Mouse (Mus musculus) lung, embryonic 15.5 days (tissue): ENCODE measurements around the gene Nnmt. TPM values are rescaled to one million over a fixed set of nuclear protein-coding genes. Genes with fewer than 3 reads are reported as not detected.

Experiments
- ATAC-seq: fragments of 200-750 bp; cut with Nextera tagmentation; 2 replicates; pipeline ENCODE4 v1.8.0; 2017; ENCODE audit warnings: moderate number of reproducible peaks, borderline replicate concordance; ENCODE audit not compliant: low FRiP score, low TSS enrichment; ENCODE audit errors: extremely low read depth
- H3K27ac ChIP-seq: fragments of 300-500 bp; sonication (generic); 2 replicates; pipeline ENCODE4 v1.5.1; 2015; ENCODE audit warnings: moderate library complexity, mild to moderate bottlenecking, inconsistent platforms
- H3K27me3 ChIP-seq: fragments of 300-500 bp; sonication (generic); 2 replicates; pipeline ENCODE4 v1.6.1; 2015; ENCODE audit warnings: inconsistent platforms
- H3K36me3 ChIP-seq: fragments of 300-500 bp; sonication (generic); 2 replicates; pipeline ENCODE4 v1.6.1; 2015; ENCODE audit warnings: inconsistent platforms
- H3K4me1 ChIP-seq: fragments of 300-500 bp; sonication (generic); 2 replicates; pipeline ENCODE4 v1.6.1; 2015; ENCODE audit warnings: inconsistent platforms
- H3K4me2 ChIP-seq: fragments of 300-500 bp; sonication (generic); 2 replicates; pipeline ENCODE4 v1.6.1; 2015; ENCODE audit warnings: inconsistent platforms, mild to moderate bottlenecking, moderate library complexity
- H3K4me3 ChIP-seq: fragments of 300-500 bp; sonication (generic); 2 replicates; pipeline ENCODE4 v1.5.1; 2015; ENCODE audit warnings: mild to moderate bottlenecking, inconsistent platforms
- H3K9ac ChIP-seq: fragments of 300-500 bp; sonication (generic); 2 replicates; pipeline ENCODE4 v1.6.1; 2015; ENCODE audit warnings: inconsistent platforms
- H3K9me3 ChIP-seq: fragments of 300-500 bp; sonication (generic); 2 replicates; pipeline ENCODE4 v1.6.1; 2016; ENCODE audit warnings: inconsistent platforms
- WGBS: fragments of 180-500 bp; shearing (Covaris S2); methylation state at CpG from one replicate; pipeline ENCODE4 v1.1.7; 2015; 5-methylcytosine and 5-hydroxymethylcytosine counted together
- polyA plus RNA-seq: library from polyadenylated mRNA; unstranded; fragments of >200 nt; fragmentation: Nextera tagmentation; extraction: Ambion mirVana; gene quantifications from 2 replicates; pipeline ENCODE4 v1.2.1, GENCODE M21; 2015

Nnmt gene
- polyA plus RNA-seq, 1 experiment from 2014 or later: 1.5 TPM

GRCm38 (mm10) chr9:48600066-48600465, 4.9 kb downstream of the Nnmt start:
- H3K4me2 ChIP-seq: no peak overlapping the region
- no peaks in the 10 kb centered on the region for H3K4me1 ChIP-seq
- no peaks in the 10 kb centered on the region for H3K36me3 ChIP-seq
- H3K27ac ChIP-seq: no peak overlapping the region
- H3K27me3 ChIP-seq: no peaks in the 10 kb centered on the region
- H3K9ac ChIP-seq: no peak overlapping the region
- WGBS: 59% methylated on average over 2 of the region's 2 CpGs
- no peak overlapping the region for H3K4me3 ChIP-seq
- no peaks in the 10 kb centered on the region for H3K9me3 ChIP-seq
- no peak for ATAC-seq

- Histone ChIP-seq H3K4me3 (no peak overlapping the region), H3K4me2 (no peak overlapping the region), H3K4me1 (no peaks in the 10 kb centered on the region), H3K9me3 (no peaks in the 10 kb centered on the region), H3K27ac (no peak overlapping the region), H3K36me3 (no peaks in the 10 kb centered on the region), H3K27me3 (no peaks in the 10 kb centered on the region), H3K9ac (no peak overlapping the region)
- no peak for ATAC-seq
- WGBS: 68% methylated on average over 5 of the region's 5 CpGs
These were observed 7.5 kb downstream of the Nnmt start for GRCm38 (mm10) chr9:48597494-48597893.

GRCm38 (mm10) chr9:48596924-48597323, 8.0 kb downstream of the Nnmt start:
- WGBS: 47% methylated on average over 11 of the region's 11 CpGs
- no peak overlapping the region for H3K27ac ChIP-seq
- H3K4me1 ChIP-seq: no peaks in the 10 kb centered on the region
- H3K4me2 ChIP-seq: 0 out of 2 replicates have a peak overlapping the region, but pooled peaks have one; percentile 8
- H3K36me3 ChIP-seq: no peaks in the 10 kb centered on the region
- ATAC-seq: no peak
- H3K27me3 ChIP-seq: no peaks in the 10 kb centered on the region
- no peaks in the 10 kb centered on the region for H3K9me3 ChIP-seq
- H3K4me3 ChIP-seq: no peak overlapping the region
- no peak overlapping the region for H3K9ac ChIP-seq

GRCm38 (mm10) chr9:48593915-48594314, 11.0 kb downstream of the Nnmt start:
- Histone ChIP-seq H3K9ac (no peak overlapping the region), H3K27ac (no peak overlapping the region), H3K27me3 (no peaks in the 10 kb centered on the region), H3K4me1 (no peaks in the 10 kb centered on the region), H3K4me2 (no peak overlapping the region), H3K36me3 (no peaks in the 10 kb centered on the region), H3K9me3 (no peaks in the 10 kb centered on the region), H3K4me3 (no peak overlapping the region)
- ATAC-seq: no peak
- WGBS: 58% methylated on average over 8 of the region's 8 CpGs

- H3K36me3 ChIP-seq: no peaks in the 10 kb centered on the region
- no peak overlapping the region for H3K27ac ChIP-seq
- no peak overlapping the region for H3K4me3 ChIP-seq
- 70% methylated on average over 4 of the region's 4 CpGs for WGBS
- H3K9ac ChIP-seq: no peak overlapping the region
- no peaks in the 10 kb centered on the region for H3K27me3 ChIP-seq
- ATAC-seq: no peak
- H3K9me3 ChIP-seq: no peaks in the 10 kb centered on the region
- no peak overlapping the region for H3K4me2 ChIP-seq
- H3K4me1 ChIP-seq: no peaks in the 10 kb centered on the region
These were observed 14.3 kb downstream of the Nnmt start for GRCm38 (mm10) chr9:48590606-48591005.

GRCm38 (mm10) chr9:48586332-48586731, 18.6 kb downstream of the Nnmt start:
- Histone ChIP-seq H3K27ac (no peak overlapping the region), H3K4me3 (no peak overlapping the region), H3K9ac (no peak overlapping the region), H3K9me3 (no peaks in the 10 kb centered on the region), H3K4me1 (no peaks in the 10 kb centered on the region), H3K27me3 (no peaks in the 10 kb centered on the region), H3K36me3 (no peaks in the 10 kb centered on the region), H3K4me2 (no peak overlapping the region)
- no peak for ATAC-seq
- 6% methylated on average over 4 of the region's 4 CpGs for WGBS

GRCm38 (mm10) chr9:48580808-48581207, 24.1 kb downstream of the Nnmt start:
- no peaks in the 10 kb centered on the region for H3K36me3 ChIP-seq
- H3K4me1 ChIP-seq: no peaks in the 10 kb centered on the region
- 67% methylated on average over 1 of the region's 1 CpGs for WGBS
- H3K27ac ChIP-seq: no peak overlapping the region
- ATAC-seq: no peak
- no peaks in the 10 kb centered on the region for H3K9me3 ChIP-seq
- H3K9ac ChIP-seq: no peak overlapping the region
- no peaks in the 10 kb centered on the region for H3K27me3 ChIP-seq
- H3K4me3 ChIP-seq: no peak overlapping the region
- no peak overlapping the region for H3K4me2 ChIP-seq

GRCm38 (mm10) chr9:48562388-48562787, 42.6 kb downstream of the Nnmt start:
- no peaks in the 10 kb centered on the region for H3K9me3 ChIP-seq
- H3K9ac ChIP-seq: no peak overlapping the region
- no peak overlapping the region for H3K4me2 ChIP-seq
- no peaks in the 10 kb centered on the region for H3K4me1 ChIP-seq
- WGBS: 87% methylated on average over 5 of the region's 5 CpGs
- H3K4me3 ChIP-seq: no peak overlapping the region
- no peaks in the 10 kb centered on the region; the same call in 1 of the 2 replicates for H3K27me3 ChIP-seq
- H3K27ac ChIP-seq: no peak overlapping the region
- no peak for ATAC-seq
- H3K36me3 ChIP-seq: no peaks in the 10 kb centered on the region

- H3K4me1 ChIP-seq: no peaks in the 10 kb centered on the region
- H3K27ac ChIP-seq: no peak overlapping the region
- ATAC-seq: no peak
- no peak overlapping the region for H3K4me3 ChIP-seq
- H3K9ac ChIP-seq: no peak overlapping the region
- no peaks in the 10 kb centered on the region for H3K36me3 ChIP-seq
- H3K4me2 ChIP-seq: no peak overlapping the region
- H3K9me3 ChIP-seq: no peaks in the 10 kb centered on the region
- WGBS: 22% methylated on average over 4 of the region's 4 CpGs
- no peaks in the 10 kb centered on the region for H3K27me3 ChIP-seq
These were observed 45.3 kb downstream of the Nnmt start for GRCm38 (mm10) chr9:48559482-48560139.

- Histone ChIP-seq H3K27ac (no peak overlapping the region), H3K4me3 (no peak overlapping the region), H3K9ac (no peak overlapping the region), H3K9me3 (no peaks in the 10 kb centered on the region), H3K36me3 (no peaks in the 10 kb centered on the region), H3K27me3 (no peaks in the 10 kb centered on the region), H3K4me1 (no peaks in the 10 kb centered on the region), H3K4me2 (no peak overlapping the region)
- 63% methylated on average over 4 of the region's 4 CpGs for WGBS
- no peak for ATAC-seq
These were observed 46.3 kb downstream of the Nnmt start for GRCm38 (mm10) chr9:48558637-48559036.

GRCm38 (mm10) chr9:48549056-48549455, 55.9 kb downstream of the Nnmt start:
- no peak overlapping the region for H3K4me2 ChIP-seq
- no peaks in the 10 kb centered on the region for H3K27me3 ChIP-seq
- no peaks in the 10 kb centered on the region for H3K9me3 ChIP-seq
- H3K4me1 ChIP-seq: no peaks in the 10 kb centered on the region
- H3K36me3 ChIP-seq: no peaks in the 10 kb centered on the region
- WGBS: 52% methylated on average over 2 of the region's 2 CpGs
- H3K27ac ChIP-seq: no peak overlapping the region
- H3K4me3 ChIP-seq: no peak overlapping the region
- no peak for ATAC-seq
- H3K9ac ChIP-seq: no peak overlapping the region

GRCm38 (mm10) chr9:48547233-48547632, 57.7 kb downstream of the Nnmt start:
- Histone ChIP-seq H3K4me3 (no peak overlapping the region), H3K27ac (no peak overlapping the region), H3K4me2 (no peak overlapping the region), H3K9ac (no peak overlapping the region), H3K36me3 (no peaks in the 10 kb centered on the region), H3K27me3 (no peaks in the 10 kb centered on the region), H3K9me3 (no peaks in the 10 kb centered on the region), H3K4me1 (no peaks in the 10 kb centered on the region)
- ATAC-seq: no peak
